In genomic region chr10:16714526-16714925, GRCm38 (mm10) we compare ENCODE assay signal across 14 mouse cellular contexts.
"Had no signal": no experiment of that assay in that cellular context is flagged by ENCODE, and none has a peak within 500 bp of the region (broad histone marks: within the 10 kb centered on the region; RNA-seq: fewer than 3 reads in every experiment).

No protein-coding gene starts in this region.

- H3K9me3 ChIP-seq: limb, embryonic 10.5 days; liver, embryonic 13.5 days; lung, embryonic 15.5 days; midbrain, embryonic 13.5 days; neural tube, embryonic 12.5 days had no signal

- H3K27ac ChIP-seq: limb, embryonic 10.5 days; liver, embryonic 13.5 days; lung, embryonic 15.5 days; macrophage; midbrain, embryonic 13.5 days; neural tube, embryonic 12.5 days had no signal

- H3K9ac ChIP-seq: liver, embryonic 13.5 days; liver, postnatal 0 days; lung, embryonic 15.5 days; midbrain, embryonic 13.5 days; neural tube, embryonic 12.5 days had no signal

- DNase-seq: kidney, adult 18-20 months; kidney, postnatal 14 days; liver, embryonic 13.5 days; liver, postnatal 0 days; lung, postnatal 14 days; right cerebral cortex, adult 18-20 months; right cerebral cortex, postnatal 25 days; thymus, adult 18-20 months; thymus, postnatal 14 days had no signal

- H3K27me3 ChIP-seq: liver, embryonic 13.5 days; lung, embryonic 15.5 days; midbrain, embryonic 13.5 days; neural tube, embryonic 12.5 days had no signal

- H3K36me3 ChIP-seq: limb, embryonic 10.5 days; liver, embryonic 13.5 days; lung, embryonic 15.5 days; midbrain, embryonic 13.5 days; neural tube, embryonic 12.5 days had no signal

- ATAC-seq: liver, postnatal 0 days; midbrain, embryonic 13.5 days had no signal

- H3K4me3 ChIP-seq: limb, embryonic 10.5 days; liver, embryonic 13.5 days; lung, embryonic 15.5 days; midbrain, embryonic 13.5 days; neural tube, embryonic 12.5 days had no signal

- H3K4me2 ChIP-seq: liver, embryonic 13.5 days; lung, embryonic 15.5 days; midbrain, embryonic 13.5 days; neural tube, embryonic 12.5 days had no signal

- H3K4me1 ChIP-seq: liver, embryonic 13.5 days; lung, embryonic 15.5 days; midbrain, embryonic 13.5 days; neural tube, embryonic 12.5 days had no signal
